Mouse (Mus musculus) liver, adult 2 months (tissue): Measurements from ENCODE around the gene Dpf3.

Experiments used
- CTCF ChIP-seq: fragments of 200-500 bp; IDR thresholded peaks from 2 replicates; pipeline ENCODE4 v1.5.1; 2011; ENCODE audit warnings: low read depth, low read length, control low read depth
- POLR2A ChIP-seq: fragments of 200-500 bp; IDR thresholded peaks from 2 replicates; pipeline ENCODE4 v1.6.1; 2011; ENCODE audit warnings: low read length, control low read depth; ENCODE audit not compliant: insufficient read depth; ENCODE audit errors: extremely low read depth

GRCm38 (mm10) chr12:83527816-83528215 is 40.3 kb upstream of the Dpf3 start:
- no peak for TF ChIP-seq CTCF
- TF ChIP-seq POLR2A = no peak
